Mouse (Mus musculus) liver, embryonic 12.5 days (tissue): Measurements from ENCODE around the gene Cfap69. TPM values are rescaled to one million over a fixed set of nuclear protein-coding genes. Genes with fewer than 3 reads are reported as not detected.
"Not testable (repeated sequence)": the region's sequence is repeated elsewhere in the genome, so short reads cannot be mapped to it uniquely, and the experiment has no call there.

Experiments
- ATAC-seq: fragments of 200-750 bp; cut with Nextera tagmentation; 2 replicates; pipeline ENCODE4 v1.8.0; 2017; ENCODE audit warnings: moderate number of reproducible peaks, mild to moderate bottlenecking, moderate library complexity
- H3K27ac ChIP-seq: fragments of 300-500 bp; sonication (generic); 2 replicates; pipeline ENCODE4 v1.5.1; 2016; ENCODE audit warnings: mild to moderate bottlenecking
- H3K27me3 ChIP-seq: fragments of 300-500 bp; sonication (generic); replicated peaks from 2 replicates; pipeline ENCODE4 v1.6.1; 2016; ENCODE audit warnings: mild to moderate bottlenecking, moderate library complexity
- H3K36me3 ChIP-seq: fragments of 300-500 bp; sonication (generic); 2 replicates; pipeline ENCODE4 v1.6.1; 2016; ENCODE audit warnings: mild to moderate bottlenecking, moderate library complexity
- H3K4me1 ChIP-seq: fragments of 300-500 bp; sonication (generic); 2 replicates; pipeline ENCODE4 v1.6.1; 2016
- H3K4me2 ChIP-seq: fragments of 300-500 bp; sonication (generic); 2 replicates; pipeline ENCODE4 v1.6.1; 2016; ENCODE audit warnings: mild to moderate bottlenecking, moderate library complexity
- H3K4me3 ChIP-seq: fragments of 300-500 bp; sonication (generic); 2 replicates; pipeline ENCODE4 v1.5.1; 2016; ENCODE audit warnings: mild to moderate bottlenecking, moderate library complexity
- H3K9ac ChIP-seq: fragments of 300-500 bp; sonication (generic); 2 replicates; pipeline ENCODE4 v1.6.1; 2016; ENCODE audit warnings: mild to moderate bottlenecking, moderate library complexity
- H3K9me3 ChIP-seq: fragments of 300-500 bp; sonication (generic); replicated peaks from 2 replicates; pipeline ENCODE4 v1.6.1; 2016; ENCODE audit warnings: mild to moderate bottlenecking, moderate library complexity
- WGBS: fragments of 180-500 bp; shearing (Covaris S2); methylation state at CpG from one replicate; pipeline ENCODE4 v1.1.7; 2016; ENCODE audit not compliant: insufficient replicate concordance; 5-methylcytosine and 5-hydroxymethylcytosine counted together
- polyA plus RNA-seq: library from polyadenylated mRNA; unstranded; fragments of >200 nt; fragmentation: Nextera tagmentation; extraction: Ambion mirVana; gene quantifications from 2 replicates; pipeline ENCODE4 v1.2.1, GENCODE M21; 2016

The Cfap69 gene
- polyA plus RNA-seq, 1 experiment from 2014 or later = 0.76 TPM

- Histone ChIP-seq H3K27me3 (peaks cover 19% of the 10 kb centered on the region), H3K4me3 (no peak overlapping the region), H3K27ac (no peak overlapping the region), H3K9ac (no peak overlapping the region), H3K9me3 (no peaks in the 10 kb centered on the region), H3K36me3 (no peaks in the 10 kb centered on the region), H3K4me1 (no peaks in the 10 kb centered on the region), H3K4me2 (no peak overlapping the region)
- ATAC-seq = no peak
- 66% methylated on average over 6 of the region's 6 CpGs for WGBS
Observed at GRCm38 (mm10) chr5:5688228-5688627, 24.2 kb upstream of the Cfap69 start.

DNA sequence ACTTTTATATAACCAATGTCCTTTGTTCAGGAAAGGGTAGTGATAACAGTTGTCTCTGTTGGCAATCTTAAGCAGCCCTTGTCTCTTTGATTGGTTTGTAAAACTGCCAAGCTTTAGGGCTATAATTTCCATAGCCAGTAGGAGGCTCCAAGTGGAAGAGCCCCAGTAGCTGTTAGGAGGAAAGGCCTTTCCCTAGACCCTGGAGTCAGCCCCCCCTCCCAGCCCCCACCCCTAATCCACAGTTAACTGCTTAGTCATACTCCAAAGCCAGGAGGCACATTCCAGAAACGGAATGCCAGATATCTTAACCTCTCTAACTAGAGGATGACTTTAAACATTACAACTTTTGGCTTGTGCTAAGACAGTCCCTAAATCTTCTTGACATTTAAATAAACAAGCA is 22.9 kb upstream of the Cfap69 start:
- no peak overlapping the region for H3K4me3 ChIP-seq
- H3K4me2 ChIP-seq = no peak overlapping the region
- WGBS = 15% methylated on average over 1 of the region's 1 CpGs
- no peak overlapping the region for H3K9ac ChIP-seq
- no peak for ATAC-seq
- H3K4me1 ChIP-seq = no peaks in the 10 kb centered on the region
- H3K36me3 ChIP-seq = no peaks in the 10 kb centered on the region
- H3K9me3 ChIP-seq = no peaks in the 10 kb centered on the region
- H3K27ac ChIP-seq = no peak overlapping the region
- peaks cover 8% of the 10 kb centered on the region for H3K27me3 ChIP-seq

DNA sequence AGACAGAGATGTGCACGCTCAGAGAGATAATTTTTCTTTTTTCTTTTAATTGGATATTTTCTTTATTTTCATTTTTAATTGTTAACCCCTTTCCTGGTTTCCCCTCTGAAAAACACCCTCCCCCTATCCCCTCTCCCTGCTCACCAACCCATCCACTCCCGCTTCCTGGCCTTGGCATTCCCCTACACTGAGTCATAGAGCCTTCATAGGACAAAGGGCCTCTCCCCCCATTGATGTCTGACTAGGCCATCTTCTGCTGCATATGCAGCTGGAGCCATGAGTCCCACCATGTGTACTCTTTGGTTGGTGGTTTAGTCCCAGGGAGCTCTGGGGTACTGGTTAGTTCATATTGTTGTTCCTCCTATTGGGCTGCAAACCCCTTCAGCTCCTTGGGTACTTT is 20.9 kb upstream of the Cfap69 start:
- not testable (repeated sequence) for H3K9me3 ChIP-seq, H3K4me3 ChIP-seq, H3K9ac ChIP-seq, ATAC-seq, H3K36me3 ChIP-seq, H3K4me2 ChIP-seq, H3K27me3 ChIP-seq, H3K27ac ChIP-seq, H3K4me1 ChIP-seq
- 55% methylated on average over 2 of the region's 2 CpGs for WGBS

- H3K9me3 ChIP-seq = no peaks in the 10 kb centered on the region
- H3K36me3 ChIP-seq = no peaks in the 10 kb centered on the region
- 54% methylated on average over 4 of the region's 4 CpGs for WGBS
- no peak overlapping the region for H3K4me3 ChIP-seq
- no peak for ATAC-seq
- H3K27me3 ChIP-seq = no peaks in the 10 kb centered on the region
- H3K9ac ChIP-seq = no peak overlapping the region
- H3K27ac ChIP-seq = no peak overlapping the region
- no peak overlapping the region for H3K4me2 ChIP-seq
- H3K4me1 ChIP-seq = no peaks in the 10 kb centered on the region
Observed at GRCm38 (mm10) chr5:5683292-5683691, 19.3 kb upstream of the Cfap69 start.

DNA sequence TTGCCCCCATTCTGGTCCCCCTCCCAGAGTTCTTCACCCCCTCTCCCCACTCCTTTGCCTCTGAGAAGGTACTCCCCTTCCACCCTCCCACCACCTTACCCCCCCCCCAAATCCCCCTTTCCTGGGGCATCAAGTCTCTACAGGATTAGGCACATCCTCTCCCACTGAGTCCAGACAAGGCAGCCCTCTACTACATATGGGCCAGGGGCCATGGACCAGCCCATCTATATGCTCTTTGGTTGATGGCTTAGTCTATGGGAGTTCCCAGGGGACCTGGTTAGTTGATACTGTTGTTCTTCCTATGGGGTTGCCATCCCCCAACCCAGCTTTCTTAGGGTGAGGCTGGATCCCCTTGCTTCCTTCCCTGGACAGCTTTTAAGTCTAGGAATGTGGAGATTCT is 15.4 kb upstream of the Cfap69 start:
- Histone ChIP-seq H3K9ac (no peak overlapping the region), H3K4me1 (no peaks in the 10 kb centered on the region), H3K27ac (no peak overlapping the region), H3K36me3 (no peaks in the 10 kb centered on the region; the same call in 1 of the 2 replicates), H3K4me3 (no peak overlapping the region), H3K27me3 (no peaks in the 10 kb centered on the region), H3K4me2 (no peak overlapping the region), H3K9me3 (no peaks in the 10 kb centered on the region)
- ATAC-seq = no peak

DNA sequence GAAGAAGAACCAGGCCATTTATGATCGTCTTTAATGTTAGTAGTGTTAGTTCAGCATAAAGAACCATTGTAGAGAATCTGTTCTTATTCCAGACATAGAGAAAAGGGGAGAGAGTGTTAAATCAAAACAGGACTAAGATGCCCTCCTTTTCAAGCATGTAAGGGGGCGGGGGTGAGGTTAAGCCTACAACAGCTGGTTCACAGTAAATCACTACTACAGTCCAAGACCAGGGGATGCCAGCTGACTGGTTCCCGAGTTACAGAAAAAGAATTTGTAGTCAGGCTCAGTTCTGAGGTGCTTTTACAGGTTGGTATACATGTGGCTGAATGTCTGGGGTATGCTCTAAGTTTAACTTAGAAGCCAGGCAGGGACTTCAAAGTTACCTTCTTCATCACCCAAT is 12.0 kb upstream of the Cfap69 start:
- WGBS = 60% methylated on average over 3 of the region's 3 CpGs
- no peak overlapping the region for H3K27ac ChIP-seq
- H3K4me3 ChIP-seq = no peak overlapping the region
- no peaks in the 10 kb centered on the region for H3K27me3 ChIP-seq
- H3K9ac ChIP-seq = no peak overlapping the region
- H3K36me3 ChIP-seq = no peaks in the 10 kb centered on the region; the same call in 1 of the 2 replicates
- H3K4me1 ChIP-seq = no peaks in the 10 kb centered on the region
- ATAC-seq = no peak
- no peaks in the 10 kb centered on the region for H3K9me3 ChIP-seq
- no peak overlapping the region for H3K4me2 ChIP-seq

GRCm38 (mm10) chr5:5668920-5669319 is 4.9 kb upstream of the Cfap69 start:
- Histone ChIP-seq H3K36me3 (no peaks in the 10 kb centered on the region), H3K27ac (no peak overlapping the region), H3K4me2 (no peak overlapping the region), H3K27me3 (peaks cover 3% of the 10 kb centered on the region), H3K9me3 (no peaks in the 10 kb centered on the region), H3K9ac (no peak overlapping the region), H3K4me1 (no peaks in the 10 kb centered on the region), H3K4me3 (no peak overlapping the region)
- no peak for ATAC-seq
- WGBS = 58% methylated on average over 7 of the region's 7 CpGs

- H3K27me3 ChIP-seq = peaks cover 19% of the 10 kb centered on the region
- H3K9me3 ChIP-seq = no peaks in the 10 kb centered on the region
- no peak overlapping the region for H3K27ac ChIP-seq
- 52% methylated on average over 6 of the region's 6 CpGs for WGBS
- H3K4me2 ChIP-seq = peak overlapping the region; percentile 78
- H3K9ac ChIP-seq = no peak overlapping the region
- peak; percentile 37 for ATAC-seq
- H3K36me3 ChIP-seq = no peaks in the 10 kb centered on the region
- H3K4me1 ChIP-seq = no peaks in the 10 kb centered on the region
- H3K4me3 ChIP-seq = peak overlapping the region; percentile 57
Observed at GRCm38 (mm10) chr5:5664371-5664926, 410 bp upstream of the Cfap69 start.

GRCm38 (mm10) chr5:5663057-5663456 is 982 bp downstream of the Cfap69 start:
- H3K9ac ChIP-seq = no peak overlapping the region
- no peaks in the 10 kb centered on the region for H3K36me3 ChIP-seq
- H3K27ac ChIP-seq = no peak overlapping the region
- ATAC-seq = no peak
- H3K9me3 ChIP-seq = no peaks in the 10 kb centered on the region
- 46% methylated on average over 6 of the region's 6 CpGs for WGBS
- H3K4me3 ChIP-seq = no peak overlapping the region
- H3K4me1 ChIP-seq = no peaks in the 10 kb centered on the region
- H3K27me3 ChIP-seq = peaks cover 19% of the 10 kb centered on the region
- H3K4me2 ChIP-seq = no peak overlapping the region

DNA sequence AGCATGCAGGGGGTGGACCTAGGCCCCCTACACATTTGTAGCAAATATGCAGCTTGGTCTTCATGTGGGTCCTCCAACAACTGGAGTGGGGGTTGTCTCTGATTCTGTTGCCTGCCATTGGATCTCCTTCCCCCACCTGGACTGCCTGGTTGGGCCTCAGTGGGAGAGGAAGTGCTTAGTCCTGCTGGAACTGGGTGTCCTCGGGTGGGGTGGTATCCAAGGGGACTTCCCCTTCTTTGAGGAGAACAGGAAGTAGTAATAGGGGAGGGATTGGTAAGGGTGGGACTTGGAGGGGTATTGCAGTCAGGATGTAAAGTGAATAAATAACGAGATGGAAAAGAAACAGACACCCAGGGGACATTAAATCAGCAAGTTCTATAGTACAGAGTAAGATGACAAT is 5.4 kb downstream of the Cfap69 start:
- WGBS = 14% methylated on average over 2 of the region's 2 CpGs
- no peak overlapping the region for H3K4me3 ChIP-seq
- no peaks in the 10 kb centered on the region for H3K9me3 ChIP-seq
- H3K9ac ChIP-seq = no peak overlapping the region
- no peak overlapping the region for H3K4me2 ChIP-seq
- no peaks in the 10 kb centered on the region for H3K4me1 ChIP-seq
- peaks cover 13% of the 10 kb centered on the region for H3K27me3 ChIP-seq
- ATAC-seq = no peak
- H3K27ac ChIP-seq = no peak overlapping the region
- H3K36me3 ChIP-seq = no peaks in the 10 kb centered on the region

DNA sequence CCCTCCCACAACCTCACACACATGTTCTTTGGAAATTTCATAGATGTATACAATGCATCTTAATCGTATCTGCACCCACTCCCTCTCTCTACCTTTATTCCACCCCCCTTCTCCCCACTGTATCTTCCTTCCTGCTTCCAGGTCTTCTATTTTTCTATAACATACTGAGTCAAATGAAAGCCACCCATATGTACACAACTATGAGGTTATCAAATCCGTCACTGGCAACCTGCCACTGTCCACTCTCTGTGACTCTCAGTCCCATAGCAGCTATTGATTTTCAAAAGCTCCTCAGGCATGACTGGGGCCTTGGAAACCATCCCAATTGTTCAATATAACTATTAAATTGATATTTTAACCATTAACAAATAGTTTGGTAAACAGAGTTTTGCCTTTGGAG is 6.1 kb downstream of the Cfap69 start:
- Histone ChIP-seq H3K9ac (no peak overlapping the region), H3K27me3 (peaks cover 5% of the 10 kb centered on the region; the same call in 1 of the 2 replicates), H3K27ac (no peak overlapping the region), H3K4me2 (no peak overlapping the region), H3K4me3 (no peak overlapping the region), H3K36me3 (no peaks in the 10 kb centered on the region), H3K9me3 (no peaks in the 10 kb centered on the region), H3K4me1 (no peaks in the 10 kb centered on the region)
- ATAC-seq = no peak
- WGBS = 59% methylated on average over 2 of the region's 2 CpGs

- no peak overlapping the region for H3K27ac ChIP-seq
Observed at GRCm38 (mm10) chr5:5648817-5649569, 15.0 kb downstream of the Cfap69 start.

DNA sequence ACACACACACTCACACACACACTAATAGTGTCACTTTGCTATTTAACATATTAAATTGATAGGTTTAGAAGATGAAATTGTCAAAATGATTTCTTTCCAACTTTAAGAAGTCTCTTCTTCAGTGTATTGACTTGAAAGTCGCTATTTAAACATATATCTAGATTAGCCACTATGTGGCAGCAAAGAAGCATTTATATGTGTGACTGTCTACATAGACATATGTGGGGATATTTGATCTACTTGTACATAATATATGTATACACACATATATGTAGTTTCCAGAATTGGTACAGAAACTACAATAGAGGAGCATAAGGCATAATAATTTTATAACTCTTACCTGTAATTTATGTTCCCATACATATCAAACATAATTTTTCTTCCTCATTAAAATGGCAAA is 17.9 kb downstream of the Cfap69 start:
- H3K9ac ChIP-seq = no peak overlapping the region
- H3K36me3 ChIP-seq = no peaks in the 10 kb centered on the region
- no peak overlapping the region for H3K4me2 ChIP-seq
- 8% methylated on average over 1 of the region's 1 CpGs for WGBS
- no peaks in the 10 kb centered on the region for H3K9me3 ChIP-seq
- H3K4me3 ChIP-seq = no peak overlapping the region
- no peaks in the 10 kb centered on the region for H3K4me1 ChIP-seq
- no peak for ATAC-seq
- no peak overlapping the region for H3K27ac ChIP-seq
- no peaks in the 10 kb centered on the region for H3K27me3 ChIP-seq

More at GRCm38 (mm10) chr5:5648817-5649569, 15.0 kb downstream of the Cfap69 start:
- no peaks in the 10 kb centered on the region for H3K9me3 ChIP-seq
- WGBS = 47% methylated on average over 6 of the region's 6 CpGs
- no peak overlapping the region for H3K4me3 ChIP-seq
- H3K4me1 ChIP-seq = no peaks in the 10 kb centered on the region
- no peak overlapping the region for H3K9ac ChIP-seq
- ATAC-seq = no peak
- H3K36me3 ChIP-seq = no peaks in the 10 kb centered on the region
- no peaks in the 10 kb centered on the region for H3K27me3 ChIP-seq
- no peak overlapping the region for H3K4me2 ChIP-seq
